Mouse (Mus musculus) heart, adult 2 months (tissue): ENCODE results near the gene Rps6kc1. TPM values are rescaled to one million over a fixed set of nuclear protein-coding genes. Genes with fewer than 3 reads are reported as not detected.

ENCODE experiments used
- DNase-seq, 2 experiments: peaks; one replicate each; pipeline ENCODE4 v3.0.0; 2021
- H3K27ac ChIP-seq: fragments of 200-600 bp; 2 replicates; pipeline ENCODE4 v1.8.1; 2022
- H3K27me3 ChIP-seq: fragments of 200-500 bp; 2 replicates; pipeline ENCODE4 v1.6.1; 2012; ENCODE audit warnings: mild to moderate bottlenecking, low read length, inconsistent platforms, mixed read lengths; ENCODE audit not compliant: control insufficient read depth, insufficient read depth
- H3K36me3 ChIP-seq: fragments of 200-500 bp; 2 replicates; pipeline ENCODE4 v1.6.1; 2012; ENCODE audit warnings: low read length, inconsistent platforms; ENCODE audit not compliant: control insufficient read depth, insufficient read depth
- H3K4me1 ChIP-seq: fragments of 200-500 bp; 2 replicates; pipeline ENCODE4 v1.6.1; 2011; ENCODE audit warnings: low read length; ENCODE audit not compliant: control insufficient read depth, insufficient read depth
- H3K4me3 ChIP-seq: fragments of 200-600 bp; 2 replicates; pipeline ENCODE4 v1.8.1; 2022
- H3K79me2 ChIP-seq: fragments of 200-500 bp; replicated peaks from 2 replicates; pipeline ENCODE4 v1.6.1; 2012; ENCODE audit warnings: mild to moderate bottlenecking, inconsistent platforms, low read length, moderate library complexity, mixed read lengths; ENCODE audit not compliant: control insufficient read depth, insufficient read depth
- H3K9ac ChIP-seq: fragments of 200-500 bp; 2 replicates; pipeline ENCODE4 v1.6.1; 2012; ENCODE audit warnings: low read depth, mild to moderate bottlenecking, control low read depth, inconsistent platforms, low read length, mixed read lengths
- CTCF ChIP-seq: fragments of 200-600 bp; IDR thresholded peaks from 2 replicates; pipeline ENCODE4 v1.8.1; 2022; ENCODE audit warnings: antibody characterized with exemption, mild to moderate bottlenecking, moderate library complexity
- EP300 ChIP-seq: fragments of 200-500 bp; IDR thresholded peaks from 2 replicates; pipeline ENCODE4 v1.6.1; 2011; ENCODE audit warnings: low read depth, low read length, control low read depth; ENCODE audit not compliant: insufficient read depth
- POLR2A ChIP-seq: fragments of 200-500 bp; IDR thresholded peaks from 2 replicates; pipeline ENCODE4 v1.6.1; 2011; ENCODE audit warnings: mild to moderate bottlenecking, low read depth, low read length, control low read depth; ENCODE audit not compliant: insufficient read depth
- WGBS: fragments of 180-500 bp; shearing (Covaris S2); methylation state at CpG from one replicate; pipeline ENCODE4 v1.1.7; 2018; 5-methylcytosine and 5-hydroxymethylcytosine counted together
- intact Hi-C: fragments of 180-260 bp; cut with DNase I; formaldehyde crosslinking; loops from one replicate; pipeline ENCODE4 v1.15.1; 2025
- long read RNA-seq: library from polyadenylated mRNA; stranded (forward); transcript quantifications from one replicate; pipeline ENCODE4 v2.0.0, GENCODE M21; 2021
- polyA plus RNA-seq: library from polyadenylated mRNA; depleted of rRNA; stranded (reverse); fragments of >200 nt; gene quantifications from 2 replicates; pipeline ENCODE4 v1.2.3, GENCODE M21; 2012; rRNA removed
- total RNA-seq, 2 experiments: library from RNA; stranded (reverse); gene quantifications; 2 replicates each; pipeline ENCODE4 v1.2.3; 2021

Gene Rps6kc1
- total RNA-seq (10 to 100 TPM; 15.6 to 18.9 TPM), polyA plus RNA-seq (6.9 and 9.3 TPM in 2 replicates)
- long read RNA-seq, partial matches to known transcripts = 4 of 16 reads
- long read RNA-seq, other reads (novel, unspliced or antisense) = 8 of 16 reads

DNA sequence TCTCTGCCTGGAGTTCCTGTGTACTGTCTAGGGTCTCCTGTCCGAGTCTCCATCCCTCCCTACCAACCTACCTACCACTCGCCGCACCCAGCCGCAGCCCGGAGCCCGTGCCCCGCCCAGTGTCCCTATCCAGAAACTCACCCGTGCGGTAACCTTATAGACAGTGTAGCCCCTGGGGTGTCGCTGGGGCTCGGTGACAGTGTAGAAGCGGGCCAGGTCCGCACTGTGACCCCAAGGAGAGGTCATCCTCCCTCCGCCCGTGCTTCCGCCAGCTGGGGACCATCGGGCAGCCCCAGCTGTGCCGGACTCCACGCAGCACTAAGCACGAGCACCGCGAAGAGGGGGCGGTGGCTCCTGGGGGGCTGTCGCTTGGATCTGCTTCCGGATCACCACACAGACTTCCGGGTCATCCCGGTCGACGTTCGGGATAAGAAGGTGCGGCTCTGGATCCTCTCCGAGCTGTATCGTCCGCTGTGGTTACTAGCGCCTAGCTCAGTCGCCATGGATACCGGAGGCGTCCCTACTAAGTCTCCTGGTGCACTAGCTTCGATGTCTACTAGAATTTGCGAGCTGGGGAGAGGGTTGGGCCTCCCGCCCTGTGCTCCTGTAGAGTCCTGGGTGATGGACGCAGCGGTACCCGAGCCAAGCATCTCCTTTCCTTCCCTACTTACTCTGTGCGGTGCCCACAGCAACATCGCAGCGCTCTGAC lies at the start of gene Rps6kc1:
Gene Rps6kc1 (minus strand): TSS at position 356 of the 709 bp plus-strand sequence.
- TF ChIP-seq EP300 (no peak), POLR2A (peak; percentile 97)
- Histone ChIP-seq H3K27ac (peak within 1 kb of the TSS; percentile 68), H3K36me3 (no peaks in the 10 kb centered on the region), H3K4me3 (peak within 1 kb of the TSS; percentile 67), H3K4me1 (peaks cover 3% of the 10 kb centered on the region), H3K27me3 (no peaks in the 10 kb centered on the region), H3K9ac (peak within 1 kb of the TSS; percentile 69), H3K79me2 (no peaks in the 10 kb centered on the region)
- under 1% methylated on average over 47 of the region's 47 CpGs for WGBS
- DNase-seq = peak; percentile 84 to 88
- intact Hi-C loops = no loop called here

DNA sequence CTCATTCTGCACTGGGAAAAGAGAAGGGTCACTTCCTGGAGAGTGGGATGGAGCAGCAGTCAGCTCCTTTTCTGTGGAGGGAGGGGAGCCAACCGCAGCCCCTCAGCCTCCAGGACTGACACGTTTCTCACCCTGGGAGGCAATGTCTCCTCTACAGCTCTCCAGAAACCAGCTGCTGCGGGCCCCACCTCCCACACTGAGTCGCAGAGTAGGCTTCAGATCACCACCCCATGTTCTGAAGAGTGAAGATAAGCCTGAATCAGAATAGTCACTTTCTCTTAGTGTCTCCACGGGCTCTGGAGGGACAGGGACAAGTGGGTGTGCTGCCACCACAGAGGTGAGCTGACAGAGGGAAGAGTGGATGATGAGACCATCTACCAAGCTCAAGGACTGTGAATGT lies 47.3 kb upstream of the Rps6kc1 start:
- no peak for DNase-seq
- Histone ChIP-seq H3K9ac (no peak overlapping the region), H3K27me3 (no peaks in the 10 kb centered on the region), H3K4me3 (no peak overlapping the region), H3K4me1 (no peaks in the 10 kb centered on the region), H3K36me3 (no peaks in the 10 kb centered on the region), H3K27ac (no peak overlapping the region), H3K79me2 (no peaks in the 10 kb centered on the region)
- intact Hi-C loops = no loop called here
- TF ChIP-seq CTCF = no peak
- TF ChIP-seq POLR2A = no peak
- TF ChIP-seq EP300 = no peak
- WGBS = 64% methylated on average over 5 of the region's 5 CpGs

- no peak for DNase-seq
- TF ChIP-seq CTCF = no peak
- no peak for TF ChIP-seq EP300
- TF ChIP-seq POLR2A = no peak
- 42% methylated on average over 3 of the region's 3 CpGs for WGBS
- no peaks in the 10 kb centered on the region for H3K36me3 ChIP-seq
- intact Hi-C loops = no loop called here
- H3K9ac ChIP-seq = no peak overlapping the region
- no peak overlapping the region for H3K4me3 ChIP-seq
- no peak overlapping the region for H3K27ac ChIP-seq
- no peaks in the 10 kb centered on the region for H3K79me2 ChIP-seq
- H3K4me1 ChIP-seq = no peaks in the 10 kb centered on the region
- H3K27me3 ChIP-seq = no peaks in the 10 kb centered on the region
Measured at GRCm38 (mm10) chr1:190953009-190953408, 41.4 kb upstream of the Rps6kc1 start.

- no peaks in the 10 kb centered on the region for H3K36me3 ChIP-seq
- H3K79me2 ChIP-seq = no peaks in the 10 kb centered on the region
- no peak overlapping the region for H3K27ac ChIP-seq
- intact Hi-C loops = no loop called here
- 77% methylated on average over 5 of the region's 5 CpGs for WGBS
- no peak overlapping the region for H3K4me3 ChIP-seq
- H3K4me1 ChIP-seq = no peaks in the 10 kb centered on the region
- no peak for DNase-seq
- H3K9ac ChIP-seq = no peak overlapping the region
- no peaks in the 10 kb centered on the region for H3K27me3 ChIP-seq
- no peak for TF ChIP-seq CTCF
- no peak for TF ChIP-seq EP300
- no peak for TF ChIP-seq POLR2A
Measured at GRCm38 (mm10) chr1:190951014-190951413, 39.4 kb upstream of the Rps6kc1 start.

DNA sequence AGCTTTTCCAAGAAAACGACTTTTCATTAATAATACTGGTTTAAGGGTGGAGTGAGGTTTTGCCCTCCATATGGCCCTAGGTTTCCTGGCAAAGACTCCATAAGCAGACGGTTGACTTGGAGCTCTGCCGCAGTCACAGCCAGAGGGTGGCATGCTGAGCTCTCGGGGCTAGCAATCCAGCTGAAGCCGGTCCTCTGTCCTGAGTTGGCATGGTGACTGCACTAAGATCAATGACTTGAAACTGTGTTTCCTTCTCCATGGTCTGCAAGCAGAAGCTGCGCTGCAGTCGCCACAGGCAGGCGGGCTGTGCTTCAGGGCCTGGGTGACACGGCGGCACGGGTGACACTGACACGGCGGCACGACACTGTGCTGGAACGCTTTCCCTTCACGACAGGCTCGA lies 37.3 kb upstream of the Rps6kc1 start:
- Histone ChIP-seq H3K4me1 (no peaks in the 10 kb centered on the region), H3K4me3 (no peak overlapping the region), H3K27me3 (no peaks in the 10 kb centered on the region), H3K9ac (no peak overlapping the region), H3K79me2 (no peaks in the 10 kb centered on the region), H3K27ac (no peak overlapping the region), H3K36me3 (no peaks in the 10 kb centered on the region)
- no peak for DNase-seq
- TF ChIP-seq POLR2A = no peak
- no peak for TF ChIP-seq CTCF
- no peak for TF ChIP-seq EP300
- intact Hi-C loops = no loop called here
- WGBS = 83% methylated on average over 17 of the region's 17 CpGs

GRCm38 (mm10) chr1:190948439-190948838 lies 36.9 kb upstream of the Rps6kc1 start:
- Histone ChIP-seq H3K4me3 (no peak overlapping the region), H3K79me2 (no peaks in the 10 kb centered on the region), H3K36me3 (no peaks in the 10 kb centered on the region), H3K9ac (no peak overlapping the region), H3K4me1 (no peaks in the 10 kb centered on the region), H3K27ac (no peak overlapping the region), H3K27me3 (no peaks in the 10 kb centered on the region)
- TF ChIP-seq CTCF (no peak), EP300 (no peak), POLR2A (no peak)
- WGBS = 73% methylated on average over 7 of the region's 7 CpGs
- intact Hi-C loops = no loop called here
- DNase-seq = no peak
